Mouse (Mus musculus) megakaryocyte-erythroid progenitor cell, adult 5-6 weeks (primary cell): ENCODE measurements around the gene Fbxl22. TPM values are rescaled to one million over a fixed set of nuclear protein-coding genes. Genes with fewer than 3 reads are reported as not detected.
A peak's percentile ranks its signal among the peaks of the same experiment; 100 is the strongest.

Experiments used
- ATAC-seq: replicated peaks from 2 replicates; pipeline ENCODE4 v1.8.0; 2016; ENCODE audit warnings: mild to moderate bottlenecking, inconsistent platforms; ENCODE audit not compliant: severe bottlenecking, poor library complexity, low FRiP score, low TSS enrichment
- total RNA-seq, 2 experiments: library from RNA; stranded (forward) in 1 of 2; stranded (reverse) in 1 of 2; fragments of 200-1000, 215-1000 nt in 1 of 2; fragments of >200 nt in 1 of 2; fragmentation: Nextera tagmentation in 1 of 2; gene quantifications; 2 replicates each; pipeline ENCODE4 v1.2.3; 2014 to 2017

Fbxl22 gene
- total RNA-seq (2014; fragmentation: Nextera tagmentation): 0.63 TPM in 1 of 2 replicates, not detected in the other
- 0.89 and 1.2 TPM in 2 replicates for total RNA-seq (2017)

GRCm38 (mm10) chr9:66514256-66514770, at the start of gene Fbxl22:
Fbxl22 (minus strand) TSS chr9:66514593.
- no peak for ATAC-seq

- ATAC-seq: no peak
Observed at GRCm38 (mm10) chr9:66562215-66562614, 47.8 kb upstream of the Fbxl22 start.

GRCm38 (mm10) chr9:66561496-66561895, 47.1 kb upstream of the Fbxl22 start:
- ATAC-seq: no peak

- ATAC-seq: peak; percentile 59
Observed at GRCm38 (mm10) chr9:66560728-66561127, 46.3 kb upstream of the Fbxl22 start.

GRCm38 (mm10) chr9:66560295-66560694, 45.9 kb upstream of the Fbxl22 start:
- ATAC-seq: peak; percentile 65; the same call in 1 of the 2 replicates

GRCm38 (mm10) chr9:66558971-66559370, 44.6 kb upstream of the Fbxl22 start:
- ATAC-seq: no peak

- no peak for ATAC-seq
Observed at GRCm38 (mm10) chr9:66542785-66543184, 28.4 kb upstream of the Fbxl22 start.

- no peak for ATAC-seq
Observed at GRCm38 (mm10) chr9:66521595-66521994, 7.2 kb upstream of the Fbxl22 start.

GRCm38 (mm10) chr9:66520299-66520698, 5.9 kb upstream of the Fbxl22 start:
- ATAC-seq: no peak

GRCm38 (mm10) chr9:66518901-66519300, 4.5 kb upstream of the Fbxl22 start:
- ATAC-seq: no peak

- ATAC-seq: no peak
Observed at GRCm38 (mm10) chr9:66518251-66518650, 3.9 kb upstream of the Fbxl22 start.

GRCm38 (mm10) chr9:66517746-66518145, 3.4 kb upstream of the Fbxl22 start:
- no peak for ATAC-seq

- ATAC-seq: no peak
Observed at GRCm38 (mm10) chr9:66516296-66516940, 2.0 kb upstream of the Fbxl22 start.

GRCm38 (mm10) chr9:66515680-66516210, 1.4 kb upstream of the Fbxl22 start:
- no peak for ATAC-seq

- ATAC-seq: no peak
Observed at GRCm38 (mm10) chr9:66515115-66515514, 722 bp upstream of the Fbxl22 start.

- no peak for ATAC-seq
Observed at GRCm38 (mm10) chr9:66513661-66514255, 635 bp downstream of the Fbxl22 start.

- no peak for ATAC-seq
Observed at GRCm38 (mm10) chr9:66513150-66513549, 1.2 kb downstream of the Fbxl22 start.

GRCm38 (mm10) chr9:66512351-66512671, 2.1 kb downstream of the Fbxl22 start:
- peak; percentile 82 for ATAC-seq

GRCm38 (mm10) chr9:66511580-66512350, 2.6 kb downstream of the Fbxl22 start:
- peak; percentile 64 for ATAC-seq

GRCm38 (mm10) chr9:66510944-66511343, 3.4 kb downstream of the Fbxl22 start:
- ATAC-seq: no peak
